In the genomic region with DNA sequence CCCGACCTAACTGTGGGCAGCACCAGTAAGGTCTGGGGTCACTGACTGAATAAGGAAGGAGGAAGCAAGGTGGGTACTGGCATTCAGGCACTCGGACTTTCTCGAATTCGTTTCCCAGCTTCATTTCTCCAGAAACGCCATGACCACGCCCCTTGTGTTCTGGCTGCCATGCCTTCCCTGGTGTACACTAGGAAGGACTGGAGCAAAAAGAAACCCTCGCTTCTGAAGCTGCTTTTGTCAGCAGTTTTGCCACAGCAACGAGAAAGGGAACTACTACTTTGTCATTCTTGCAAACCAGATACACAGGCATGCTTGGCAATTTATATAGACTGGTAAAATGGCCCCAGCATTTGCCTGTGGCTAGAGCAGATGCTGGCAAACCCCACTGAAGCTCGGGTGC, we compare ENCODE assay signal across 24 mouse cellular contexts.
DNase-seq lines count a peak whose midpoint lies in the region; ATAC-seq lines count a peak whose summit lies in the region.
"Had no signal": no experiment of that assay in that cellular context is flagged by ENCODE, and none has a peak within 500 bp of the region (broad histone marks: within the 10 kb centered on the region; RNA-seq: fewer than 3 reads in every experiment).

No protein-coding gene starts in this region.

- H3K4me1 ChIP-seq in neural tube, embryonic 13.5 days (replicated peaks), result peaks cover 11% of the 10 kb centered on the region
- H3K4me1 ChIP-seq in neural tube, embryonic 15.5 days, result peaks cover 15% of the 10 kb centered on the region
- 0 out of 2 replicates have a peak, but pooled peaks cover 5% of the 10 kb centered on the region for H3K4me1 ChIP-seq in midbrain, embryonic 14.5 days (ENCODE audit: control insufficient read depth, insufficient read depth, low read length)
- H3K4me1 ChIP-seq: embryonic facial prominence, embryonic 13.5 days; embryonic facial prominence, embryonic 15.5 days; forebrain, embryonic 10.5 days; forebrain, embryonic 12.5 days had no signal

- no peaks in the 10 kb centered on the region for H3K27me3 ChIP-seq in neural tube, embryonic 13.5 days
- no peaks in the 10 kb centered on the region for H3K27me3 ChIP-seq in neural tube, embryonic 15.5 days (replicated peaks)
- H3K27me3 ChIP-seq in midbrain, embryonic 14.5 days (ENCODE audit: control insufficient read depth, insufficient read depth, low read length), result no peaks in the 10 kb centered on the region
- H3K27me3 ChIP-seq: embryonic facial prominence, embryonic 13.5 days; embryonic facial prominence, embryonic 15.5 days; forebrain, embryonic 12.5 days had no signal

- intact Hi-C loops in heart, postnatal 10 days (cut with DNase I), result no loop called here

- H3K9me3 ChIP-seq in neural tube, embryonic 13.5 days, result no peaks in the 10 kb centered on the region
- H3K9me3 ChIP-seq in neural tube, embryonic 15.5 days (replicated peaks), result no peaks in the 10 kb centered on the region
- H3K9me3 ChIP-seq in midbrain, embryonic 14.5 days (ENCODE audit: control insufficient read depth, low read length), result no peaks in the 10 kb centered on the region
- H3K9me3 ChIP-seq: embryonic facial prominence, embryonic 13.5 days; embryonic facial prominence, embryonic 15.5 days; forebrain, embryonic 10.5 days; forebrain, embryonic 12.5 days had no signal

- H3K9ac ChIP-seq in neural tube, embryonic 13.5 days, result no peak overlapping the region
- no peak overlapping the region for H3K9ac ChIP-seq in neural tube, embryonic 15.5 days (replicated peaks)
- no peak overlapping the region for H3K9ac ChIP-seq in midbrain, embryonic 14.5 days (replicated peaks; ENCODE audit: low read length)
- H3K9ac ChIP-seq: embryonic facial prominence, embryonic 13.5 days; embryonic facial prominence, embryonic 15.5 days; forebrain, embryonic 12.5 days had no signal

- ATAC-seq in neural tube, embryonic 13.5 days (ENCODE audit: low read depth), result no peak
- ATAC-seq in neural tube, embryonic 15.5 days (ENCODE audit: low FRiP score), result no peak
- no peak for ATAC-seq in midbrain, embryonic 14.5 days (ENCODE audit: low FRiP score, low TSS enrichment)
- ATAC-seq: forebrain, embryonic 14.5 days; forebrain, embryonic 16.5 days had no signal

- H3K4me3 ChIP-seq in neural tube, embryonic 13.5 days, result no peak overlapping the region
- no peak overlapping the region for H3K4me3 ChIP-seq in neural tube, embryonic 15.5 days (replicated peaks)
- no peak overlapping the region for H3K4me3 ChIP-seq in midbrain, embryonic 14.5 days (replicated peaks; ENCODE audit: low read depth, low read length)
- H3K4me3 ChIP-seq: embryonic facial prominence, embryonic 13.5 days; embryonic facial prominence, embryonic 15.5 days; erythroblast, embryonic 14.5 days; forebrain, embryonic 10.5 days; forebrain, embryonic 12.5 days had no signal

- no peak overlapping the region for H3K4me2 ChIP-seq in neural tube, embryonic 13.5 days
- H3K4me2 ChIP-seq in neural tube, embryonic 15.5 days, result no peak overlapping the region
- H3K4me2 ChIP-seq in midbrain, embryonic 14.5 days (ENCODE audit: low read length), result no peak overlapping the region
- H3K4me2 ChIP-seq: embryonic facial prominence, embryonic 13.5 days; embryonic facial prominence, embryonic 15.5 days; forebrain, embryonic 12.5 days had no signal

- DNase-seq in heart, adult 11 months, result peak; percentile 94
- DNase-seq in heart, postnatal 10 days, result no peak
- DNase-seq in neural tube, embryonic 10.5 days (ENCODE audit: extremely low spot score, low spot score), result no peak
- no peak for DNase-seq in midbrain, embryonic 14.5 days
- DNase-seq in left cerebral cortex, adult 11 months (ENCODE audit: low spot score), result no peak
- DNase-seq: adrenal gland, adult 2 months; adrenal gland, postnatal 10 days; adrenal gland, postnatal 36 days; cerebellum, adult 11 months; cerebellum, adult 18-20 months; cerebellum, adult 8-10 months; cerebellum, adult 9-11 months; cerebellum, postnatal 14 days; cerebellum, postnatal 36 days; embryo, embryonic 11 days had no signal

- 86% methylated on average over 9 of the region's 9 CpGs for WGBS in neural tube, embryonic 13.5 days
- 88% methylated on average over 9 of the region's 9 CpGs for WGBS in neural tube, embryonic 15.5 days
- 89% methylated on average over 9 of the region's 9 CpGs for WGBS in midbrain, embryonic 14.5 days

- H3K27ac ChIP-seq in neural tube, embryonic 13.5 days (replicated peaks), result 0 out of 2 replicates have a peak overlapping the region, but pooled peaks have one; percentile 13
- H3K27ac ChIP-seq in neural tube, embryonic 15.5 days (replicated peaks), result peak overlapping the region; percentile 33; the same call in 1 of the 2 replicates
- H3K27ac ChIP-seq in midbrain, embryonic 14.5 days (replicated peaks; ENCODE audit: low read depth, low read length), result no peak overlapping the region
- H3K27ac ChIP-seq: embryonic facial prominence, embryonic 13.5 days; embryonic facial prominence, embryonic 15.5 days; forebrain, embryonic 10.5 days; forebrain, embryonic 12.5 days had no signal

- no peaks in the 10 kb centered on the region for H3K36me3 ChIP-seq in neural tube, embryonic 13.5 days
- no peaks in the 10 kb centered on the region for H3K36me3 ChIP-seq in neural tube, embryonic 15.5 days
- no peaks in the 10 kb centered on the region for H3K36me3 ChIP-seq in midbrain, embryonic 14.5 days (ENCODE audit: control insufficient read depth, insufficient read depth, low read length)
- H3K36me3 ChIP-seq: embryonic facial prominence, embryonic 13.5 days; embryonic facial prominence, embryonic 15.5 days; forebrain, embryonic 10.5 days; forebrain, embryonic 12.5 days had no signal
